Mouse (Mus musculus) layer of hippocampus, postnatal 25 days (tissue): ENCODE measurements at regions not wholly inside any gene's neighbourhood (a gene's known extent, or its start where the extent isn't known, plus 50 kb on each side); places are given as distances from the start of the nearest gene placed in this dataset.

Experiments used
- DNase-seq, 2 experiments: peaks; one replicate each; pipeline ENCODE4 v3.0.0; 2022; ENCODE audit warnings: mixed read lengths in 2 of 2, low spot score in 1 of 2; ENCODE audit errors: extremely low spot score in 1 of 2

DNA sequence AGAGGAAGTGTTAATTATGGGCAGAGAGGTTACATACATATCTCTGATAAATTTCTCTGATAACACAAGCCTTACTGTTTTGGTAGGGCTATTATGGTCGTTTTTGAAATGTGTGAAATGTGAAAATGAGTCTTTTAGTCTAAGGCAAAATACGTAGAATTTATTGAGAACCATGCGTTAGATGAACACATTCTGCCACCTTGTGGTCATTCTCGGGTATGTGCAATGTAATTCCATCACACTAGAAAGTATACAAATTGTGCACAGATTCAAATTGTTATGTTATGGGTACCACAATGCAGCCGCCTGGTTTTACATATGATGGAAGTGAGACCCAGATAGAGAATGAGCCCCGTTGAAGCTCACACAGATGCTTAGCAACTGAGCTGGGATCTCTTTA, 138.7 kb downstream of the Cdr1 start:
- DNase-seq = peak in 1 of 2 experiments; percentile 13

DNA sequence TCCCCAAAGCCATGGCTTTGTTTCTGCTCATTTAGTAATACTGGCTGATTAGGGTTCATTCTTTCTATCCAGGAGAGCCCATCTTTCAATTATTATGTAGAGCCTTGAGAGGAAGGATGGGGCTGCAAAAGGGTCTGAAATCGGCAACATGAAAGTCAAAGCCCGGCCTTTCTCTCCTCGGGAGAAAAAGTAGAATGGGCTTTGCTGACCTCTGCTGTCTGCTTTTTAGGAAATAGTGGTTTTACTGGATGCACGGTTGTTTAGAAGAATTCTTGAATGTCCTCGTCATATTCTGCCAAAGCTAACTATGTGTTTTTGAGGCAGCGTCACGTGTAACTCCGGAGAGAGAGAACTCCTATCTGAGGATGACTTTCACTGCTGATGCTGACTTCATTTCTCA, 142.2 kb downstream of the Cdr1 start:
- DNase-seq = no peak
